Mouse (Mus musculus) ES-Bruce4 (cell line): ENCODE data around the gene Uba52.

Experiments
- CTCF ChIP-seq: IDR thresholded peaks from one replicate; pipeline ENCODE4 v1.8.1; 2011; ENCODE audit warnings: low read depth, low read length
- EP300 ChIP-seq: IDR thresholded peaks from 2 replicates; pipeline ENCODE4 v1.6.1; 2011; ENCODE audit warnings: low read depth, low read length; ENCODE audit not compliant: insufficient read depth
- POLR2A ChIP-seq: IDR thresholded peaks from one replicate; pipeline ENCODE4 v1.8.1; 2011; ENCODE audit warnings: low read length; ENCODE audit not compliant: insufficient read depth

- no peak for TF ChIP-seq CTCF
- TF ChIP-seq POLR2A, result no peak
- TF ChIP-seq EP300, result no peak
Measured at GRCm38 (mm10) chr8:70519043-70519442, 8.4 kb upstream of the Uba52 start.
